ENCODE assay signal across 12 mouse cellular contexts in genomic region chr6:82886330-82886729, GRCm38 (mm10). TPM values are rescaled to one million over a fixed set of nuclear protein-coding genes. Genes with fewer than 3 reads are reported as not detected.
DNase-seq lines count a peak whose midpoint lies in the region; ATAC-seq and TF ChIP-seq lines count a peak whose summit lies in the region.
"Had no signal": no experiment of that assay in that cellular context is flagged by ENCODE, and none has a peak within 500 bp of the region (broad histone marks: within the 10 kb centered on the region; RNA-seq: fewer than 3 reads in every experiment).

No protein-coding gene starts in this region.

- no peaks in the 10 kb centered on the region for H3K36me3 ChIP-seq in liver, embryonic 11.5 days (ENCODE audit: control insufficient read depth, insufficient read depth, low read length)
- H3K36me3 ChIP-seq: embryonic facial prominence, embryonic 12.5 days; forebrain, embryonic 15.5 days; limb, embryonic 13.5 days had no signal

- H3K4me2 ChIP-seq in liver, embryonic 11.5 days, result no peak overlapping the region
- H3K4me2 ChIP-seq: embryonic facial prominence, embryonic 12.5 days; forebrain, embryonic 15.5 days; limb, embryonic 13.5 days had no signal

- no peak overlapping the region for H3K4me3 ChIP-seq in liver, embryonic 11.5 days (ENCODE audit: low read depth, low read length)
- H3K4me3 ChIP-seq: embryonic facial prominence, embryonic 12.5 days; forebrain, embryonic 15.5 days; limb, embryonic 13.5 days had no signal

- intact Hi-C loops in left cerebral cortex, postnatal 4 days (cut with DNase I), result loop anchor here (10.0 kb wide), 1 partner anchor 142 kb away; no protein-coding TSS in a partner anchor
- intact Hi-C loops in left cerebral cortex, postnatal 14 days (cut with DNase I), result no loop called here

- ATAC-seq in cerebellum, adult (ENCODE audit: insufficient number of reproducible peaks, low FRiP score, low TSS enrichment), result no peak
- no peak for ATAC-seq in liver, embryonic 11.5 days (replicated peaks; ENCODE audit: low FRiP score)
- ATAC-seq: forebrain, embryonic 15.5 days had no signal

- H3K9ac ChIP-seq in liver, embryonic 11.5 days (ENCODE audit: low read depth, low read length), result no peak overlapping the region
- H3K9ac ChIP-seq: embryonic facial prominence, embryonic 12.5 days; forebrain, embryonic 15.5 days; limb, embryonic 13.5 days had no signal

- no peak overlapping the region for H3K27ac ChIP-seq in liver, embryonic 11.5 days (ENCODE audit: low read depth, low read length)
- H3K27ac ChIP-seq: embryonic facial prominence, embryonic 12.5 days; forebrain, embryonic 15.5 days; limb, embryonic 13.5 days had no signal

- H3K4me1 ChIP-seq in liver, embryonic 11.5 days (replicated peaks; ENCODE audit: control insufficient read depth, insufficient read depth, low read length), result no peaks in the 10 kb centered on the region; the same call in 1 of the 2 replicates
- H3K4me1 ChIP-seq: forebrain, embryonic 15.5 days had no signal

- no peaks in the 10 kb centered on the region for H3K27me3 ChIP-seq in liver, embryonic 11.5 days (replicated peaks; ENCODE audit: control insufficient read depth, insufficient read depth, low read length)
- H3K27me3 ChIP-seq: embryonic facial prominence, embryonic 12.5 days; forebrain, embryonic 15.5 days; limb, embryonic 13.5 days had no signal

- no peak for TF ChIP-seq CTCF in brain, embryonic 14.5 days (IDR thresholded peaks at IDR 0.05; ENCODE audit: borderline replicate concordance, extremely low read depth, insufficient read depth, insufficient read length)

- peak; percentile 4 for DNase-seq in cerebellum, adult 11 months
- DNase-seq in left cerebral cortex, postnatal 4 days, result peak; percentile 80
- DNase-seq in left cerebral cortex, postnatal 14 days (ENCODE audit: low spot score in 2 of 2), result no peak
- DNase-seq in brain, embryonic 14.5 days (ENCODE audit: low read depth), result peak; percentile 20
- DNase-seq in gastrocnemius, postnatal 10 days, result peak; percentile 78
- no peak for DNase-seq in urinary bladder, postnatal 25 days (ENCODE audit: low spot score)
- DNase-seq in liver, embryonic 11.5 days (ENCODE audit: low spot score), result no peak
- DNase-seq: kidney, adult 18-20 months had no signal

- H3K9me3 ChIP-seq in liver, embryonic 11.5 days (ENCODE audit: control insufficient read depth, low read length), result no peaks in the 10 kb centered on the region
- H3K9me3 ChIP-seq: embryonic facial prominence, embryonic 12.5 days; forebrain, embryonic 15.5 days; limb, embryonic 13.5 days had no signal

- WGBS in liver, embryonic 11.5 days, result 95% methylated on average over 4 of the region's 4 CpGs

- no peak for TF ChIP-seq POLR2A in brain, embryonic 14.5 days (IDR thresholded peaks at IDR 0.05; ENCODE audit: borderline replicate concordance, extremely low read depth, insufficient read depth, insufficient read length, poor library complexity, severe bottlenecking)

RNA-seq across cellular contexts. Expression of gene Sema4f, which starts 53.2 kb away (rescaled TPM):
- 10 to 100 TPM; 51.3 to 54.0 TPM for total RNA-seq in left cerebral cortex, postnatal 4 days (2021)
- 10 to 100 TPM; 44.5 to 45.6 TPM for total RNA-seq in left cerebral cortex, postnatal 14 days (2021)
- polyA plus RNA-seq in brain, embryonic 14.5 days (2012; rRNA removed), result 21.3 and 23.9 TPM in 2 replicates
- total RNA-seq in gastrocnemius, postnatal 10 days (2021), result under 1 TPM; 0.47 to 0.49 TPM
- polyA plus RNA-seq in liver, embryonic 11.5 days (2014; fragmentation: Nextera tagmentation; extraction: Ambion mirVana), result 0.14 and 0.34 TPM in 2 replicates

Comparison
In these comparisons a context has a peak if more than half of its experiments do, and no peak if none do; other contexts are left out.
1. DNase-seq: peak in cerebellum, adult 11 months (single experiment), left cerebral cortex, postnatal 4 days (single experiment), brain, embryonic 14.5 days (single experiment) and gastrocnemius, postnatal 10 days (single experiment); none in left cerebral cortex, postnatal 14 days (0 of 2), urinary bladder, postnatal 25 days (single experiment) and liver, embryonic 11.5 days (single experiment).
2. RNA of gene Sema4f, which starts 53.2 kb away (total RNA-seq): 51.3 to 54.0 TPM in left cerebral cortex, postnatal 4 days and 44.5 to 45.6 TPM in left cerebral cortex, postnatal 14 days; 0.47 to 0.49 TPM in gastrocnemius, postnatal 10 days; every median in the first group is over 10 times any median in the second.